Mouse (Mus musculus) hindbrain, embryonic 16.5 days (tissue): ENCODE data around the gene Cbx2. TPM values are rescaled to one million over a fixed set of nuclear protein-coding genes. Genes with fewer than 3 reads are reported as not detected.

Experiments used
- ATAC-seq: fragments of 200-750 bp; cut with Nextera tagmentation; 2 replicates; pipeline ENCODE4 v1.8.0; 2017; ENCODE audit warnings: moderate TSS enrichment, moderate library complexity
- H3K27ac ChIP-seq: fragments of 300-500 bp; sonication (generic); 2 replicates; pipeline ENCODE4 v1.5.1; 2014; ENCODE audit warnings: low read depth, mild to moderate bottlenecking, control low read depth, low read length, moderate library complexity
- H3K27me3 ChIP-seq: fragments of 300-500 bp; sonication (generic); replicated peaks from 2 replicates; pipeline ENCODE4 v1.6.1; 2014; ENCODE audit warnings: low read length; ENCODE audit not compliant: control insufficient read depth, insufficient read depth
- H3K36me3 ChIP-seq: fragments of 300-500 bp; sonication (generic); 2 replicates; pipeline ENCODE4 v1.6.1; 2014; ENCODE audit warnings: mild to moderate bottlenecking, low read length, moderate library complexity, mixed read lengths; ENCODE audit not compliant: control insufficient read depth, insufficient read depth
- H3K4me1 ChIP-seq: fragments of 300-500 bp; sonication (generic); 2 replicates; pipeline ENCODE4 v1.6.1; 2014; ENCODE audit warnings: low read depth, low read length; ENCODE audit not compliant: control insufficient read depth, insufficient read depth
- H3K4me2 ChIP-seq: fragments of 300-500 bp; sonication (generic); 2 replicates; pipeline ENCODE4 v1.6.1; 2014; ENCODE audit warnings: mild to moderate bottlenecking, low read length, control low read depth, moderate library complexity
- H3K4me3 ChIP-seq: fragments of 300-500 bp; sonication (generic); 2 replicates; pipeline ENCODE4 v1.5.1; 2014; ENCODE audit warnings: mild to moderate bottlenecking, low read length, control low read depth, moderate library complexity
- H3K9ac ChIP-seq: fragments of 300-500 bp; sonication (generic); 2 replicates; pipeline ENCODE4 v1.6.1; 2014; ENCODE audit warnings: low read depth, mild to moderate bottlenecking, control low read depth, low read length, moderate library complexity
- H3K9me3 ChIP-seq: fragments of 300-500 bp; sonication (generic); 2 replicates; pipeline ENCODE4 v1.6.1; 2014; ENCODE audit warnings: mild to moderate bottlenecking, low read length, moderate library complexity; ENCODE audit not compliant: control insufficient read depth
- WGBS: fragments of 180-500 bp; shearing (Covaris S2); extraction: QIAGEN DNeasy Blood & Tissue Kit; methylation state at CpG from one replicate; pipeline ENCODE4 v1.1.7; 2014; 5-methylcytosine and 5-hydroxymethylcytosine counted together
- polyA plus RNA-seq: library from polyadenylated mRNA; unstranded; fragments of >200 nt; fragmentation: Nextera tagmentation; extraction: Ambion mirVana; gene quantifications from 2 replicates; pipeline ENCODE4 v1.2.1, GENCODE M21; 2015

The Cbx2 gene
- polyA plus RNA-seq, 1 experiment from 2014 or later, result 10.7 TPM

DNA sequence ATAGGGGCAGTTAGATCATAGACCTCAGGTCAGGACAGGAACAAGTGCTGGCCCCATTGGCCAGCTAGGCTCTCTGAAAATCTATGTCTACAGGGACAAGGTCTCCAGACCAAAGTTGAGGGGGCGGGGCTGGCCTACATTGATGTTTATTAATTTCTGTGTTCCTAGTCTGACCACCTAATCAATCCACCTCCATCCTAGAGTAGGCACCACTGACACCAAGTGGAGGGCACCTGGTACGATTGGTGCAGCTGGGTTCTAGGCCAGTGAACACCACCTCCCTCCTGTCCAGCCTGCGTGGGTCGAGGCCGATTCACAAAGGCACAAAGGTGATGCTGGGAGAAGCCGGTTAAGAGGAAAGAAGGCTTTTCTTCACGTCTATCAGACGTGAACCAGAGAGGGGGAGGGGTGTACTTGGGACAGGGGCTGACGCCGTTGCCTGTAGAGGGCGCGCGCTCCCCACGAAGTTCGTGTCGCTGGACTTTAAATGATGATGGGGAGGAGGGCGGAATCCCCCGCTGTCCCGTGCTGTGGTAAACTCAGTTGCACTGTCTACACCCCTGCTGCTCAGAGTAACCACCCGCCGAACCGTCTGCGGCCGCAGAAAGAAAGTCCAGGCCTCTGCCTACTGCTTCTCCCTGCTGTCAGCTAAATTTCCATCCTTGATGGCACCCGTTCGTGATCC is 11.3 kb downstream of the Cbx2 start:
- peak; percentile 41; the same call in 1 of the 2 replicates for ATAC-seq
- Histone ChIP-seq H3K4me2 (peak overlapping the region; percentile 43), H3K4me3 (peak overlapping the region; percentile 10; the same call in 1 of the 2 replicates), H3K9me3 (no peaks in the 10 kb centered on the region), H3K9ac (no peak overlapping the region), H3K4me1 (peaks cover 24% of the 10 kb centered on the region), H3K36me3 (peaks cover 8% of the 10 kb centered on the region), H3K27ac (no peak overlapping the region), H3K27me3 (peaks cover 32% of the 10 kb centered on the region)
- 1% methylated on average over 24 of the region's 26 CpGs for WGBS

DNA sequence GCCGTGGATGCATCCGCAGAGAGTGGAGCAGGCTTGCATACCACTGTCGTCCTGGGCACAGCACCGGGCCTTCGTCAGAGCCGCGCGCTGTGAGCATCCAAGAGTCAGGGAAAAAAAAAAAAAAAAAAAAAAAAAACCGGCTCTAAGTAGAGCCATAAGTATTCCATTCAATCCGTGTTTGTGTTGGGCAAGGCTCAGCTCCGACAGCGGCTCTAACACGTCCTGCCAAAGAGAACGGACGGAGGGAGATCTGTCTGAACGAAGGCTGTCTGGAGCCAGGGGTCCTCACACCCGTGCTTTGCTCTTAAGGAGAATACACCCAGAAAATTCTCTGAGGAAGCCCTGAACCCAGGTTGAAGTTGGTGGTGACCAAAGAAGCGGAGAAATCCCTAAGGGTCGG is 11.9 kb downstream of the Cbx2 start:
- peaks cover 30% of the 10 kb centered on the region for H3K4me1 ChIP-seq
- no peak overlapping the region; the same call in 1 of the 2 replicates for H3K4me3 ChIP-seq
- no peak overlapping the region for H3K27ac ChIP-seq
- ATAC-seq, result no peak
- H3K36me3 ChIP-seq, result peaks cover 3% of the 10 kb centered on the region; the same call in 1 of the 2 replicates
- 9% methylated on average over 19 of the region's 19 CpGs for WGBS
- H3K27me3 ChIP-seq, result peaks cover 36% of the 10 kb centered on the region
- no peak overlapping the region for H3K9ac ChIP-seq
- no peaks in the 10 kb centered on the region for H3K9me3 ChIP-seq
- H3K4me2 ChIP-seq, result peak overlapping the region; percentile 43

DNA sequence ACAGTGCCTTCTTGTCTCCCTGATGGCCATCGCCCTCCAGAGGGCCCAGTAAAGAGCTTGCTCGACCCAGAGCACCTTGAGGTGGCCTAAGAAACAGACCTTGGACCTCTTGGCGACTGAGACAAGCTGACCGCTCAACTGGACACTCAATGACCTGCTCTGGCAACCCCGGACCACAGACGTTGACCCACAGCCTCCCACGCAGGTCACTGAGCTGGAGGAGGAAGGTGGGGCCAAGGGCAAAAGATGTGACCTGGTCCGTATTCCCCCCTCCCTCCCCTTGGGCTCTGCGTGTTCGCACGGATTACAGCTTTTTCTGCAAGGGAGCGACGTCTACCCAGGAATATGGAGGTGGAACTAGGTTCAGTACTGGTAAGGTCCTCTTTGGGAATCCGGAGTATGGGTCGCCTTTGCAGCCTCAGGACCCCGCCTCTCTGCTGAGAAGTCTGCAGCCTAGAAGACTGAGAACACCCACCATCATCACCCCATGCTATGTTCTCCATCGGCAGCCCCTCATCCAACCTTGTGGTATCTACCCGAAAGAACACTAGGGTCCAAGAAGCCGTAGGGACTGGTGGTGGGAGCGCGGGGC is 12.4 kb downstream of the Cbx2 start:
- Histone ChIP-seq H3K9me3 (no peaks in the 10 kb centered on the region), H3K9ac (no peak overlapping the region), H3K27ac (no peak overlapping the region), H3K36me3 (peaks cover 3% of the 10 kb centered on the region; the same call in 1 of the 2 replicates), H3K4me2 (peak overlapping the region; percentile 16; the same call in 1 of the 2 replicates), H3K4me3 (peak overlapping the region; percentile 9; the same call in 1 of the 2 replicates), H3K27me3 (peaks cover 36% of the 10 kb centered on the region), H3K4me1 (peaks cover 36% of the 10 kb centered on the region)
- ATAC-seq, result no peak
- 2% methylated on average over 21 of the region's 21 CpGs for WGBS

DNA sequence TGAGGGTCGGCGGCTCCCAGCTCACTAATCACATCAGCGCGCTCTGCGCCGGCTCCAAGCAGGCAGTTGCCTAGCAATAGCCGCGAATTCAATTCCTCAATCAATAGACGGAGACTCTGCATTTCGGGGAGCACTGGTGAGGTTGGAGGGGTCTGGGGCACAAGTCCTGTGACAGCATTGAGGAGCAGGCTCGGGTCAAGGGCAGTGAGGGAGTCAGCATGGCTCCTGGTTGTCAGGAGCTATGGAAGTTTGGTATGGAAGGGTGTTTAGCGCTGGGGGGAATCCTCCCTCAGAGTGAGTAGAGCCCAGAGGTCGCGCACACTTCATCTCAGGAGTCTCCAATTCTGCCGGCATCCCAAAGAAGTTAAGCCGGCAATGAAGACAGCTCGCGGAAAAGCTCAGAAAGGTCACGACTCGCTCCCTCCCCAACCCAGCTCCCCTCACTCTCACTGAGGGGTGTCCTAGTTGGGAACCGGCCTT is 13.0 kb downstream of the Cbx2 start:
- peak overlapping the region; percentile 9; the same call in 1 of the 2 replicates for H3K4me3 ChIP-seq
- H3K9me3 ChIP-seq, result no peaks in the 10 kb centered on the region
- 0 out of 2 replicates have a peak overlapping the region, but pooled peaks have one; percentile 16 for H3K4me2 ChIP-seq
- no peak for ATAC-seq
- peaks cover 36% of the 10 kb centered on the region for H3K27me3 ChIP-seq
- peaks cover 36% of the 10 kb centered on the region for H3K4me1 ChIP-seq
- 8% methylated on average over 21 of the region's 21 CpGs for WGBS
- peaks cover under 1% of the 10 kb centered on the region; the same call in 1 of the 2 replicates for H3K36me3 ChIP-seq
- no peak overlapping the region for H3K27ac ChIP-seq
- H3K9ac ChIP-seq, result no peak overlapping the region

DNA sequence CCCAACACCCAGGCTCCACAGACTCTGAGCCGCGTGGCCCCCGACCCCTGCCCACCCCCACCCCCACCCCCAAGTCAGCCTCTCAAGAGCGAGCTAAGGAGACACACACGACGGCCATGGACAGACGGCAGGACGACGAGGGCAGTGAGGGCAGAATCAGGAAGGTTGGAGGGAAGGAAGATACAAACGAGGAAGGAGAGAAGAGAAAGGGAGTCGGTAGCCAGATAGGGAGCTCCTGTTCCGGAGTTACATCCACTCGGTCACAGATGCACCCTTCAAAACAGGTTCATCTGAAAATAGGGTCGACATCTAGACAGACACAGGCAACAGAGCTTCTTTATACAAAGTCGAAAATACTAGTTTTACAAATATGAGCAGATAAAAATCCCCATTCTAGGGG is 13.7 kb downstream of the Cbx2 start:
- ATAC-seq, result no peak
- no peaks in the 10 kb centered on the region for H3K9me3 ChIP-seq
- H3K27me3 ChIP-seq, result peaks cover 36% of the 10 kb centered on the region
- no peak overlapping the region for H3K27ac ChIP-seq
- WGBS, result 8% methylated on average over 15 of the region's 15 CpGs
- H3K9ac ChIP-seq, result no peak overlapping the region
- no peaks in the 10 kb centered on the region for H3K36me3 ChIP-seq
- H3K4me2 ChIP-seq, result no peak overlapping the region
- peaks cover 37% of the 10 kb centered on the region for H3K4me1 ChIP-seq
- H3K4me3 ChIP-seq, result no peak overlapping the region

DNA sequence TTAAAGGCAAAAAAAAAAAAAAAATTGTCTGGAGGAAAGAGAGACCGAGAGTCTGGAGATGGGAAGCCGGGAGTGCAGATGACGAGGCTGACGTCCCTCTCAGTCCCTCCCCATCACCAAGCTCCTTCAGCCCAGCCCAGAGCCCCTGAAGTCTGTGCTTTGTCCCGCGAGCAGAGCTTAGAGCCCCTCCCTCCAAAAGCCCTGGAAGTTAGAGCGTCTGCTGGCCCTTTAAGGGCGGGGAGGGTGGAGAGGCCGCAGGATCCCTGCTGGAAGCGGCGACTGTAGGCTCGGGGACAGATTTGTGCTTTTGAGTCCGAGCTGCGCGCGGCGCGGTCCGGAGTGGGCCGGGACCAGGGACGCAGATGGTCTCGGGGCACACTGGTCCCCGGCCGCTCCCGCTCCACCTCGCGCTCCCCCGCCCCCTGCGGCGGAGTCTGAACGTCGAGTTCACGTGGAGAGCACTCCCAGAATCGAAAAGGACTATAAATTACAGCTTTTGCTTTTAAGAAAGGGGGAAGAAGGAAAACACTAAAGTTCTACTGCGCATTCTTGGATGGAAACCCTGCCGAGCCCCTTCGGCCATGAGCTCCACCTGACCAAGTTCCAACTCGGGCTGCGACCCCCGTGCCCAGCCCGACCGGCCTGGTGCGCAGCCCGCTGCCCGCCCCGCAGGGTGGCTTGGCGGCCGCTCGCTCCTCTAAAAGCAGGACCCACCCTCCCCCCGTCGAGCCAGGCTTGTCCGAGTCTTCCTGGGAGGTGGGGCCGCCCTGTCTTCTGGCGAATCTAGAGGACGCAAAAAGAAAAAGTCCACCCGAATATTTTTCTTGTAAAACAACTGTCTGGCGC is 14.4 kb downstream of the Cbx2 start:
- peak overlapping the region; percentile 43 for H3K4me3 ChIP-seq
- H3K4me1 ChIP-seq, result peaks cover 43% of the 10 kb centered on the region
- ATAC-seq, result no peak
- peak overlapping the region; percentile 53 for H3K9ac ChIP-seq
- 9% methylated on average over 57 of the region's 57 CpGs for WGBS
- no peaks in the 10 kb centered on the region for H3K36me3 ChIP-seq
- H3K9me3 ChIP-seq, result no peaks in the 10 kb centered on the region
- peaks cover 36% of the 10 kb centered on the region for H3K27me3 ChIP-seq
- H3K27ac ChIP-seq, result no peak overlapping the region
- peak overlapping the region; percentile 69 for H3K4me2 ChIP-seq

DNA sequence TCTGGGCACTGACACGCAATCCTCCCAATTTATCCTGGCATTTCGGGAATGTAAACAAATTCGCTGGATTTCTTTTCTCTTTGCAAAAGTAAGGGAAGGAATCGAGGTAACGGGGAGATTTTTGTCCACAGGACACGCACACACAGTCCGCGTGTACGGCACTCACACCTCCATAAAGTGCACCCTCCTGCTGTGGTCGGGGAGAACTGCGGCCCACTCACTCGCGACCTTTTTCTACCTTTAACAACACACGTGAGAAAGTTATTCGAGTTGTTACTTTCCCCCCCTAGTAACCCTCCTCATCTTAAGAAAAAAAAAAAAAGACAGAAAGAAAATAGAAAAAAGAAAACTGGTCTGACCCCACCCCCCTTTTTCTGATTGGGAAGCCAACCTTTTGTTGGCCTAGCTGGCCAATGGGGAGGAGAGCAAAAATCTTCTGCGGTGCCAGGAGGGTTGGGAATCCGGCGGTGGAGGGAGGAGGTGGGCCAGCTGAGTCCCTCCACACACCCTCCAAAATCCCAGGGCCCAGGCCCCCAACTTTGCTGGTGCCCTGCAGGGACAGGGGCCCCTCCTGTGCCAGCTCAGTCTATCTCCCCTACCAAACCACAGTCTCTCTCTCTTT is 15.1 kb downstream of the Cbx2 start:
- Histone ChIP-seq H3K27ac (no peak overlapping the region), H3K4me1 (peaks cover 43% of the 10 kb centered on the region), H3K9me3 (no peaks in the 10 kb centered on the region), H3K27me3 (peaks cover 36% of the 10 kb centered on the region), H3K4me2 (peak overlapping the region; percentile 69), H3K4me3 (peak overlapping the region; percentile 43), H3K36me3 (no peaks in the 10 kb centered on the region), H3K9ac (0 out of 2 replicates have a peak overlapping the region, but pooled peaks have one; percentile 18)
- no peak for ATAC-seq
- WGBS, result 22% methylated on average over 18 of the region's 18 CpGs

DNA sequence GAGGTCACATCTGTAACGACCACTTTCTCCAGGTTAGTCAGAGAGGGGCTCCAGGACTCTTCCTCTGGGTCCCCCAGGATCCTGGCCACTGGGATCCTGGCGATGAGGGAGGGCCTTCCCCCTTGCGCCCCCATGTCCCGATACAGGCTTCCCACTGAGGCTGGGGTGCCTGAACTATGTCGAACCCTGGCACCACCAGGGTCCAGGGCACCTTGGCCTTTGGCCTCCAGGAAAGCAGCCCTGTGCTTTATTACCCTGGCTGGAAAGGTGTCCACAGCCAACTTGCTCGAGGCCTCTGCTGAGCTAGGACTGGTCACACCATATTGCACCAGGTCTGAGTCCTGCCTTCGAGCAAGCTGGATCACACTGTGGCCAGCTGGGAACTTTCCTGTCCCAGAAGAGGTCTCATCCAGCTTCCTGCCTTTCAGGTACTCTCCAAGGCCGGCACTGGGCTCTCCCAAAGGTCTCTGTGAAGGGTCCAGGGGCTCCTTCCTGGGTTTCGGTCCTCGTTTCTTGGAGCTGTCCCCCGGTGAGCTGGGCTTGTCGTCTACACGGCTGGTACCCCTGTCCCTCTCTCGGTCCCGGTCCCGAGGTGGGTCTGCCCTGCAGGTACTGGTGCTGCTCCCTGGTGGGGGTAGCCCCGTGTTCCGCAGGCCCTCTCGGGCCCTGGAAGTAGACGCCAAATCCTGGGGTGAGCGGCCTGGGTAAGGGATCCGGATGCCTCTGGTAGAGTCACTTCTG is 16.2 kb downstream of the Cbx2 start:
- H3K27me3 ChIP-seq, result peaks cover 39% of the 10 kb centered on the region
- WGBS, result 35% methylated on average over 22 of the region's 22 CpGs
- no peak overlapping the region for H3K9ac ChIP-seq

More for the DNA sequence above, 16.2 kb downstream of the Cbx2 start:
- no peaks in the 10 kb centered on the region for H3K9me3 ChIP-seq
- no peak overlapping the region; the same call in 1 of the 2 replicates for H3K4me2 ChIP-seq
- no peak overlapping the region for H3K4me3 ChIP-seq
- ATAC-seq, result no peak
- H3K27ac ChIP-seq, result no peak overlapping the region
- H3K4me1 ChIP-seq, result peaks cover 43% of the 10 kb centered on the region
- no peaks in the 10 kb centered on the region for H3K36me3 ChIP-seq
